Mouse (Mus musculus) midbrain, embryonic 12.5 days (tissue): ENCODE data around the gene Coro2b. TPM values are rescaled to one million over a fixed set of nuclear protein-coding genes. Genes with fewer than 3 reads are reported as not detected.
"Not testable (repeated sequence)": the region's sequence is repeated elsewhere in the genome, so short reads cannot be mapped to it uniquely, and the experiment has no call there.

Experiments
- ATAC-seq: fragments of 200-750 bp; cut with Nextera tagmentation; 2 replicates; pipeline ENCODE4 v1.8.0; 2017; ENCODE audit warnings: low read depth, moderate TSS enrichment, moderate library complexity; ENCODE audit not compliant: low FRiP score
- H3K27ac ChIP-seq: fragments of 300-500 bp; sonication (generic); replicated peaks from 2 replicates; pipeline ENCODE4 v1.5.1; 2016; ENCODE audit warnings: mild to moderate bottlenecking
- H3K27me3 ChIP-seq: fragments of 300-500 bp; sonication (generic); 2 replicates; pipeline ENCODE4 v1.6.1; 2016; ENCODE audit warnings: mild to moderate bottlenecking
- H3K36me3 ChIP-seq: fragments of 300-500 bp; sonication (generic); 2 replicates; pipeline ENCODE4 v1.6.1; 2016
- H3K4me1 ChIP-seq: fragments of 300-500 bp; sonication (generic); 2 replicates; pipeline ENCODE4 v1.6.1; 2016
- H3K4me2 ChIP-seq: fragments of 300-500 bp; sonication (generic); replicated peaks from 2 replicates; pipeline ENCODE4 v1.6.1; 2016; ENCODE audit warnings: mild to moderate bottlenecking, moderate library complexity
- H3K4me3 ChIP-seq: fragments of 300-500 bp; sonication (generic); 2 replicates; pipeline ENCODE4 v1.5.1; 2016; ENCODE audit warnings: mild to moderate bottlenecking
- H3K9ac ChIP-seq: fragments of 300-500 bp; sonication (generic); replicated peaks from 2 replicates; pipeline ENCODE4 v1.6.1; 2016; ENCODE audit warnings: mild to moderate bottlenecking, moderate library complexity
- H3K9me3 ChIP-seq: fragments of 300-500 bp; sonication (generic); 2 replicates; pipeline ENCODE4 v1.6.1; 2016; ENCODE audit warnings: mild to moderate bottlenecking
- WGBS: fragments of 180-500 bp; shearing (Covaris S2); methylation state at CpG from one replicate; pipeline ENCODE4 v1.1.7; 2016; 5-methylcytosine and 5-hydroxymethylcytosine counted together
- polyA plus RNA-seq: library from polyadenylated mRNA; unstranded; fragments of >200 nt; fragmentation: Nextera tagmentation; extraction: Ambion mirVana; gene quantifications from 2 replicates; pipeline ENCODE4 v1.2.1, GENCODE M21; 2016

Coro2b gene
- polyA plus RNA-seq, 1 experiment from 2014 or later = 34.0 TPM

GRCm38 (mm10) chr9:62451585-62452372 is 85.1 kb downstream of the Coro2b start:
- Histone ChIP-seq H3K27me3 (no peaks in the 10 kb centered on the region), H3K4me1 (peaks cover 12% of the 10 kb centered on the region), H3K4me3 (no peak overlapping the region), H3K27ac (no peak overlapping the region), H3K4me2 (no peak overlapping the region), H3K9me3 (no peaks in the 10 kb centered on the region), H3K36me3 (peaks cover 17% of the 10 kb centered on the region), H3K9ac (no peak overlapping the region)
- no peak for ATAC-seq
- 69% methylated on average over 8 of the region's 8 CpGs for WGBS

- H3K9me3 ChIP-seq = no peaks in the 10 kb centered on the region
- WGBS = 90% methylated on average over 7 of the region's 7 CpGs
- no peak overlapping the region for H3K27ac ChIP-seq
- no peaks in the 10 kb centered on the region for H3K27me3 ChIP-seq
- peaks cover 17% of the 10 kb centered on the region for H3K36me3 ChIP-seq
- no peak for ATAC-seq
- H3K4me1 ChIP-seq = peaks cover 9% of the 10 kb centered on the region
- no peak overlapping the region for H3K4me2 ChIP-seq
- no peak overlapping the region for H3K4me3 ChIP-seq
- H3K9ac ChIP-seq = no peak overlapping the region
These were observed 86.0 kb downstream of the Coro2b start for GRCm38 (mm10) chr9:62450862-62451261.

GRCm38 (mm10) chr9:62450355-62450754 is 86.5 kb downstream of the Coro2b start:
- ATAC-seq = no peak
- 87% methylated on average over 6 of the region's 6 CpGs for WGBS
- no peak overlapping the region for H3K9ac ChIP-seq

GRCm38 (mm10) chr9:62447337-62447736 is 89.5 kb downstream of the Coro2b start:
- H3K27me3 ChIP-seq, H3K4me3 ChIP-seq, ATAC-seq, H3K4me1 ChIP-seq, H3K4me2 ChIP-seq, H3K9me3 ChIP-seq, H3K9ac ChIP-seq, H3K36me3 ChIP-seq, H3K27ac ChIP-seq: not testable (repeated sequence)
- 100% methylated on average over 6 of the region's 10 CpGs for WGBS

More at GRCm38 (mm10) chr9:62450355-62450754, 86.5 kb downstream of the Coro2b start:
- H3K4me2 ChIP-seq = no peak overlapping the region
- H3K4me3 ChIP-seq = no peak overlapping the region
- no peak overlapping the region for H3K27ac ChIP-seq
- peaks cover 4% of the 10 kb centered on the region; the same call in 1 of the 2 replicates for H3K4me1 ChIP-seq
- H3K9me3 ChIP-seq = no peaks in the 10 kb centered on the region
- H3K36me3 ChIP-seq = peaks cover 17% of the 10 kb centered on the region
- H3K27me3 ChIP-seq = no peaks in the 10 kb centered on the region

GRCm38 (mm10) chr9:62438755-62439101 is 98.1 kb downstream of the Coro2b start:
- no peaks in the 10 kb centered on the region for H3K36me3 ChIP-seq
- peaks cover 21% of the 10 kb centered on the region for H3K4me1 ChIP-seq
- no peak overlapping the region for H3K4me3 ChIP-seq
- no peak overlapping the region for H3K4me2 ChIP-seq
- H3K27ac ChIP-seq = peak overlapping the region; percentile 64
- H3K9me3 ChIP-seq = no peaks in the 10 kb centered on the region
- no peak for ATAC-seq
- no peaks in the 10 kb centered on the region for H3K27me3 ChIP-seq
- 47% methylated on average over 3 of the region's 3 CpGs for whole genome bisulfite sequencing
- no peak overlapping the region for H3K9ac ChIP-seq

GRCm38 (mm10) chr9:62438085-62438754 is 98.6 kb downstream of the Coro2b start:
- ATAC-seq = no peak
- peaks cover 21% of the 10 kb centered on the region for H3K4me1 ChIP-seq
- peak overlapping the region; percentile 64 for H3K27ac ChIP-seq
- 88% methylated on average over 5 of the region's 5 CpGs for WGBS
- H3K4me3 ChIP-seq = no peak overlapping the region
- no peaks in the 10 kb centered on the region for H3K27me3 ChIP-seq
- no peak overlapping the region for H3K4me2 ChIP-seq
- no peaks in the 10 kb centered on the region for H3K9me3 ChIP-seq
- H3K9ac ChIP-seq = no peak overlapping the region
- H3K36me3 ChIP-seq = no peaks in the 10 kb centered on the region

GRCm38 (mm10) chr9:62437446-62437845 is 99.4 kb downstream of the Coro2b start:
- no peak overlapping the region for H3K27ac ChIP-seq
- no peaks in the 10 kb centered on the region for H3K36me3 ChIP-seq
- H3K4me3 ChIP-seq = no peak overlapping the region
- no peak for ATAC-seq
- no peak overlapping the region for H3K9ac ChIP-seq
- WGBS = 92% methylated on average over 7 of the region's 7 CpGs
- H3K9me3 ChIP-seq = no peaks in the 10 kb centered on the region
- peaks cover 26% of the 10 kb centered on the region for H3K4me1 ChIP-seq
- H3K27me3 ChIP-seq = no peaks in the 10 kb centered on the region
- no peak overlapping the region for H3K4me2 ChIP-seq

GRCm38 (mm10) chr9:62435613-62436318 is 101.1 kb downstream of the Coro2b start:
- no peaks in the 10 kb centered on the region for H3K27me3 ChIP-seq
- H3K4me1 ChIP-seq = peaks cover 29% of the 10 kb centered on the region
- H3K9me3 ChIP-seq = no peaks in the 10 kb centered on the region
- H3K4me3 ChIP-seq = no peak overlapping the region
- ATAC-seq = peak; percentile 69; the same call in 1 of the 2 replicates
- peak overlapping the region; percentile 27 for H3K4me2 ChIP-seq
- peak overlapping the region; percentile 61 for H3K27ac ChIP-seq
- 10% methylated on average over 12 of the region's 12 CpGs for WGBS
- H3K9ac ChIP-seq = no peak overlapping the region
- H3K36me3 ChIP-seq = peaks cover 8% of the 10 kb centered on the region

- H3K4me1 ChIP-seq = peaks cover 21% of the 10 kb centered on the region
- 66% methylated on average over 15 of the region's 15 CpGs for WGBS
- H3K4me3 ChIP-seq = no peak overlapping the region
- no peak overlapping the region for H3K4me2 ChIP-seq
- no peak for ATAC-seq
- peaks cover 3% of the 10 kb centered on the region; the same call in 1 of the 2 replicates for H3K9me3 ChIP-seq
- peak overlapping the region; percentile 42; the same call in 1 of the 2 replicates for H3K27ac ChIP-seq
- no peaks in the 10 kb centered on the region for H3K27me3 ChIP-seq
- peaks cover 40% of the 10 kb centered on the region for H3K36me3 ChIP-seq
- H3K9ac ChIP-seq = no peak overlapping the region
These were observed 104.4 kb downstream of the Coro2b start for GRCm38 (mm10) chr9:62432261-62433060.

GRCm38 (mm10) chr9:62430741-62431140 is 106.1 kb downstream of the Coro2b start:
- Histone ChIP-seq H3K27me3 (no peaks in the 10 kb centered on the region), H3K9ac (no peak overlapping the region), H3K4me2 (no peak overlapping the region), H3K9me3 (peaks cover 3% of the 10 kb centered on the region; the same call in 1 of the 2 replicates), H3K4me1 (peaks cover 13% of the 10 kb centered on the region), H3K36me3 (peaks cover 55% of the 10 kb centered on the region), H3K27ac (no peak overlapping the region), H3K4me3 (no peak overlapping the region)
- ATAC-seq = no peak
- WGBS = 93% methylated on average over 4 of the region's 4 CpGs

- ATAC-seq = no peak
- H3K9me3 ChIP-seq = peaks cover 3% of the 10 kb centered on the region; the same call in 1 of the 2 replicates
- WGBS = 93% methylated on average over 8 of the region's 8 CpGs
- H3K4me3 ChIP-seq = no peak overlapping the region
- no peaks in the 10 kb centered on the region for H3K4me1 ChIP-seq
- no peak overlapping the region for H3K9ac ChIP-seq
- H3K27ac ChIP-seq = no peak overlapping the region
- no peak overlapping the region for H3K4me2 ChIP-seq
- no peaks in the 10 kb centered on the region for H3K27me3 ChIP-seq
- peaks cover 78% of the 10 kb centered on the region for H3K36me3 ChIP-seq
These were observed 109.8 kb downstream of the Coro2b start for GRCm38 (mm10) chr9:62427010-62427409.
